Mouse (Mus musculus) heart, adult 8-10 months (tissue): ENCODE measurements at regions not wholly inside any gene's neighbourhood (a gene's known extent, or its start where the extent isn't known, plus 50 kb on each side); places are given as distances from the start of the nearest gene placed in this dataset. TPM values are rescaled to one million over a fixed set of nuclear protein-coding genes. Genes with fewer than 3 reads are reported as not detected.

ENCODE experiments used
- microRNA-seq: library from miRNA; unstranded; fragments of <30 nt; microRNA quantifications from one replicate; pipeline ENCODE4 v1.2.0, GENCODE M21; 2022

Small RNA genes lying in the stretch of these regions (microRNA-seq; reads per million reads assigned to microRNA genes)
- gene Gm23292 = not detected
